Comparison of ENCODE assay signal across 8 mouse cellular contexts in genomic region chr15:79442257-79442611, GRCm38 (mm10). TPM values are rescaled to one million over a fixed set of nuclear protein-coding genes. Genes with fewer than 3 reads are reported as not detected.
DNase-seq lines count a peak whose midpoint lies in the region; ATAC-seq and TF ChIP-seq lines count a peak whose summit lies in the region.

No protein-coding gene starts in this region.

- H3K36me3 ChIP-seq in heart, embryonic 15.5 days = peaks cover 11% of the 10 kb centered on the region; the same call in 1 of the 2 replicates
- H3K36me3 ChIP-seq in MEL (ENCODE audit: control insufficient read depth in 1 of 2, insufficient read depth in 2 of 2, low read length in 2 of 2) = peaks cover 0 to 5% of the 10 kb centered on the region in 2 experiments; a peak in 2 of 4 replicates
- peaks cover 27% of the 10 kb centered on the region for H3K36me3 ChIP-seq in hindbrain, embryonic 10.5 days
- peaks cover 25% of the 10 kb centered on the region for H3K36me3 ChIP-seq in midbrain, embryonic 10.5 days

- H3K9me3 ChIP-seq in heart, embryonic 15.5 days (replicated peaks) = no peaks in the 10 kb centered on the region
- H3K9me3 ChIP-seq in MEL (replicated peaks; ENCODE audit: insufficient read depth, low read length) = no peaks in the 10 kb centered on the region
- no peaks in the 10 kb centered on the region for H3K9me3 ChIP-seq in hindbrain, embryonic 10.5 days
- no peaks in the 10 kb centered on the region for H3K9me3 ChIP-seq in midbrain, embryonic 10.5 days (replicated peaks)

- H3K79me2 ChIP-seq in MEL (ENCODE audit: control insufficient read depth, insufficient read depth, low read length, poor library complexity) = peaks cover 15% of the 10 kb centered on the region

- peak overlapping the region; percentile 97 for H3K9ac ChIP-seq in heart, embryonic 15.5 days
- peak overlapping the region; percentile 79 for H3K9ac ChIP-seq in MEL (ENCODE audit: control insufficient read depth, low read depth, low read length, poor library complexity, severe bottlenecking)

- no peak for TF ChIP-seq POLR2A in MEL (IDR thresholded peaks at IDR 0.05; ENCODE audit: control insufficient read depth in 1 of 2, insufficient read depth in 1 of 2, low read depth in 1 of 2, low read length in 2 of 2, poor library complexity in 1 of 2)

- 5% methylated on average over 6 of the region's 6 CpGs for WGBS in heart, embryonic 15.5 days
- 3% methylated on average over 6 of the region's 6 CpGs for WGBS in hindbrain, embryonic 10.5 days
- WGBS in midbrain, embryonic 10.5 days = 3% methylated on average over 6 of the region's 6 CpGs

- no peak for TF ChIP-seq RAD21 in MEL (IDR thresholded peaks at IDR 0.05; ENCODE audit: low read depth, low read length)

- ATAC-seq in heart, embryonic 15.5 days (replicated peaks; ENCODE audit: insufficient number of reproducible peaks, insufficient read depth, low FRiP score, low read depth) = 0 out of 2 replicates have a peak, but pooled peaks have one; percentile 3

- TF ChIP-seq CTCF in MEL (IDR thresholded peaks at IDR 0.05 in 2 of 3, conservative IDR thresholded peaks at IDR 0.05 in 1 of 3; ENCODE audit: control insufficient read depth in 1 of 3, insufficient read depth in 1 of 3, low read depth in 2 of 3, low read length in 3 of 3, poor library complexity in 1 of 3, severe bottlenecking in 1 of 3) = no peak

- peak overlapping the region; percentile 70 for H3K4me2 ChIP-seq in heart, embryonic 15.5 days

- peak overlapping the region; percentile 93 for H3K4me3 ChIP-seq in heart, embryonic 15.5 days
- peak overlapping the region; percentile 61 to 99 for H3K4me3 ChIP-seq in MEL (ENCODE audit: control insufficient read depth in 1 of 2, insufficient read depth in 1 of 2, low read depth in 2 of 2, low read length in 2 of 2)
- H3K4me3 ChIP-seq in hindbrain, embryonic 10.5 days = peak overlapping the region; percentile 98
- H3K4me3 ChIP-seq in midbrain, embryonic 10.5 days = peak overlapping the region; percentile 91

- TF ChIP-seq EP300 in MEL (IDR thresholded peaks at IDR 0.05; ENCODE audit: low read depth in 1 of 2, low read length in 2 of 2) = no peak

- peaks cover 59% of the 10 kb centered on the region for H3K4me1 ChIP-seq in heart, embryonic 15.5 days (replicated peaks)
- H3K4me1 ChIP-seq in MEL (ENCODE audit: control insufficient read depth in 1 of 2, insufficient read depth in 2 of 2, low read length in 2 of 2) = peaks cover 6 to 8% of the 10 kb centered on the region in 2 experiments; a peak in 3 of 4 replicates
- H3K4me1 ChIP-seq in hindbrain, embryonic 10.5 days (replicated peaks) = peaks cover 67% of the 10 kb centered on the region
- peaks cover 63% of the 10 kb centered on the region for H3K4me1 ChIP-seq in midbrain, embryonic 10.5 days

- intact Hi-C loops in left cerebral cortex, postnatal 10 days (cut with DNase I) = loop anchor here (5.0 kb wide), 1 partner anchor 40 kb away; the partner anchor contains the start of gene Tmem184b
- intact Hi-C loops in gastrocnemius, postnatal 36 days (cut with DNase I) = no loop called here

- H3K27ac ChIP-seq in heart, embryonic 15.5 days = peak overlapping the region; percentile 97
- peak overlapping the region; percentile 34 for H3K27ac ChIP-seq in MEL (ENCODE audit: control insufficient read depth, low read depth, low read length)
- H3K27ac ChIP-seq in hindbrain, embryonic 10.5 days = peak overlapping the region; percentile 100
- peak overlapping the region; percentile 100 for H3K27ac ChIP-seq in midbrain, embryonic 10.5 days (replicated peaks)

- DNase-seq in heart, adult 9 months (ENCODE audit: low spot score in 2 of 2) = no peak
- DNase-seq in MEL (ENCODE audit: low read depth, low spot score) = no peak
- no peak for DNase-seq in hindbrain, embryonic 10.5 days (ENCODE audit: low spot score)
- DNase-seq in midbrain, embryonic 10.5 days (ENCODE audit: low spot score) = no peak
- DNase-seq in left cerebral cortex, postnatal 10 days (ENCODE audit: extremely low spot score in 1 of 2, low spot score in 2 of 2) = no peak
- DNase-seq in adrenal gland, postnatal 25 days = no peak
- no peak for DNase-seq in gastrocnemius, postnatal 36 days

- no peaks in the 10 kb centered on the region for H3K27me3 ChIP-seq in heart, embryonic 15.5 days
- H3K27me3 ChIP-seq in MEL (ENCODE audit: control insufficient read depth in 1 of 2, insufficient read depth in 2 of 2, low read length in 2 of 2) = no peaks in the 10 kb centered on the region
- peaks cover 9% of the 10 kb centered on the region; the same call in 1 of the 2 replicates for H3K27me3 ChIP-seq in hindbrain, embryonic 10.5 days (ENCODE audit: insufficient read depth, poor library complexity, severe bottlenecking)
- peaks cover 8% of the 10 kb centered on the region; the same call in 1 of the 2 replicates for H3K27me3 ChIP-seq in midbrain, embryonic 10.5 days (ENCODE audit: low read depth, poor library complexity, severe bottlenecking)

TF ChIP-seq in MEL, 35 proteins besides CTCF, POLR2A, EP300 and RAD21:
- no peak for TF ChIP-seq RCOR1 (IDR thresholded peaks at IDR 0.05; ENCODE audit: low read depth, low read length)
- TF ChIP-seq POLR2AphosphoS2 (IDR thresholded peaks at IDR 0.05; ENCODE audit: low read length) = no peak
- no peak for TF ChIP-seq JUND (IDR thresholded peaks at IDR 0.05; ENCODE audit: low read depth, low read length)
- no peak for TF ChIP-seq SIN3A (IDR thresholded peaks at IDR 0.05; ENCODE audit: low read length)
- TF ChIP-seq TBP (IDR thresholded peaks at IDR 0.05; ENCODE audit: low read depth, low read length) = no peak
- no peak for TF ChIP-seq GATA1 (IDR thresholded peaks at IDR 0.05; ENCODE audit: low read depth, low read length)
- no peak for TF ChIP-seq CHD1 (IDR thresholded peaks at IDR 0.05; ENCODE audit: low read depth, low read length)
- no peak for TF ChIP-seq TCF12 (IDR thresholded peaks at IDR 0.05; ENCODE audit: low read depth, low read length)
- TF ChIP-seq CHD2 (IDR thresholded peaks at IDR 0.05; ENCODE audit: low read length) = no peak
- no peak for TF ChIP-seq BHLHE40 (IDR thresholded peaks at IDR 0.05; ENCODE audit: borderline replicate concordance, low read depth, low read length)
TF ChIP-seq in MEL: peak in this region for 0.

RNA-seq across cellular contexts. Expression of gene Csnk1e, which starts 13.1 kb away (rescaled TPM):
- polyA plus RNA-seq in heart, embryonic 15.5 days (2015; fragmentation: Nextera tagmentation; extraction: Ambion mirVana) = 74.9 and 81.9 TPM in 2 replicates
- 28.5 and 33.3 TPM in 2 replicates for total RNA-seq in MEL (2012; rRNA removed)
- 10 to 100 TPM in 1 of 2 experiments, not detected in 1; 58.1 TPM for polyA plus RNA-seq in MEL (2012; ENCODE audit: insufficient read depth in 1 of 2, insufficient read length in 2 of 2, low read depth in 1 of 2, low replicate concordance in 2 of 2, missing spikeins in 1 of 2)
- polyA plus RNA-seq in hindbrain, embryonic 10.5 days (2016; fragmentation: Nextera tagmentation; extraction: Ambion mirVana) = 148 and 190 TPM in 2 replicates
- polyA plus RNA-seq in midbrain, embryonic 10.5 days (2016; fragmentation: Nextera tagmentation; extraction: Ambion mirVana) = 128 and 162 TPM in 2 replicates
- total RNA-seq in left cerebral cortex, postnatal 10 days (2021) = 100 to 1,000 TPM; 181 to 198 TPM
- 92.0 and 115 TPM in 2 replicates for total RNA-seq in adrenal gland, postnatal 25 days (2021)
- 10 to 100 TPM; 46.7 to 50.7 TPM for total RNA-seq in gastrocnemius, postnatal 36 days (2021)

RNA-seq across cellular contexts. Expression of gene Tmem184b, which starts 38.9 kb away (rescaled TPM):
- polyA plus RNA-seq in heart, embryonic 15.5 days (2015; fragmentation: Nextera tagmentation; extraction: Ambion mirVana) = 58.3 and 83.8 TPM in 2 replicates
- 7.2 and 7.5 TPM in 2 replicates for total RNA-seq in MEL (2012; rRNA removed)
- polyA plus RNA-seq in MEL (2012; ENCODE audit: insufficient read depth in 1 of 2, insufficient read length in 2 of 2, low read depth in 1 of 2, low replicate concordance in 2 of 2, missing spikeins in 1 of 2) = 10 to 100 TPM in 1 of 2 experiments, not detected in 1; 28.4 TPM
- 54.8 and 56.2 TPM in 2 replicates for polyA plus RNA-seq in hindbrain, embryonic 10.5 days (2016; fragmentation: Nextera tagmentation; extraction: Ambion mirVana)
- polyA plus RNA-seq in midbrain, embryonic 10.5 days (2016; fragmentation: Nextera tagmentation; extraction: Ambion mirVana) = 56.3 and 58.7 TPM in 2 replicates
- total RNA-seq in left cerebral cortex, postnatal 10 days (2021) = 10 to 100 TPM; 51.2 to 54.0 TPM
- 47.1 and 54.5 TPM in 2 replicates for total RNA-seq in adrenal gland, postnatal 25 days (2021)
- 10 to 100 TPM; 23.2 to 30.0 TPM for total RNA-seq in gastrocnemius, postnatal 36 days (2021)

Comparison
In these comparisons a context has a peak if more than half of its experiments do, and no peak if none do; other contexts are left out.
1. H3K27ac ChIP-seq: peak in every context shown above with its lines; median percentile 100 in hindbrain, embryonic 10.5 days; 100 in midbrain, embryonic 10.5 days; 97 in heart, embryonic 15.5 days; 34 in MEL.